Mouse (Mus musculus) midbrain, embryonic 16.5 days (tissue): ENCODE measurements around the gene Gm49403. TPM values are rescaled to one million over a fixed set of nuclear protein-coding genes. Genes with fewer than 3 reads are reported as not detected.

Experiments
- ATAC-seq: fragments of 200-750 bp; cut with Nextera tagmentation; 2 replicates; pipeline ENCODE4 v1.8.0; 2017; ENCODE audit warnings: moderate TSS enrichment
- H3K27ac ChIP-seq: fragments of 300-500 bp; sonication (generic); 2 replicates; pipeline ENCODE4 v1.5.1; 2014; ENCODE audit warnings: mild to moderate bottlenecking, low read length, mixed read lengths
- H3K27me3 ChIP-seq: fragments of 300-500 bp; sonication (generic); 2 replicates; pipeline ENCODE4 v1.6.1; 2014; ENCODE audit warnings: low read depth, low read length, mixed read lengths; ENCODE audit not compliant: control insufficient read depth, insufficient read depth
- H3K36me3 ChIP-seq: fragments of 300-500 bp; sonication (generic); 2 replicates; pipeline ENCODE4 v1.6.1; 2014; ENCODE audit warnings: mild to moderate bottlenecking, low read length, moderate library complexity, mixed read lengths; ENCODE audit not compliant: control insufficient read depth, insufficient read depth
- H3K4me1 ChIP-seq: fragments of 300-500 bp; sonication (generic); 2 replicates; pipeline ENCODE4 v1.6.1; 2014; ENCODE audit warnings: mild to moderate bottlenecking, low read length, mixed read lengths; ENCODE audit not compliant: control insufficient read depth, insufficient read depth
- H3K4me2 ChIP-seq: fragments of 300-500 bp; sonication (generic); 2 replicates; pipeline ENCODE4 v1.6.1; 2014; ENCODE audit warnings: mild to moderate bottlenecking, low read length, mixed read lengths
- H3K4me3 ChIP-seq: fragments of 300-500 bp; sonication (generic); 2 replicates; pipeline ENCODE4 v1.5.1; 2014; ENCODE audit warnings: low read depth, mild to moderate bottlenecking, low read length, moderate library complexity, mixed read lengths
- H3K9ac ChIP-seq: fragments of 300-500 bp; sonication (generic); 2 replicates; pipeline ENCODE4 v1.6.1; 2014; ENCODE audit warnings: low read depth, low read length, mixed read lengths
- H3K9me3 ChIP-seq: fragments of 300-500 bp; sonication (generic); replicated peaks from 2 replicates; pipeline ENCODE4 v1.6.1; 2014; ENCODE audit warnings: mild to moderate bottlenecking, low read length, mixed read lengths; ENCODE audit not compliant: control insufficient read depth, poor library complexity, severe bottlenecking
- WGBS: fragments of 180-500 bp; shearing (Covaris S2); extraction: QIAGEN DNeasy Blood & Tissue Kit; methylation state at CpG from one replicate; pipeline ENCODE4 v1.1.7; 2014; 5-methylcytosine and 5-hydroxymethylcytosine counted together
- polyA plus RNA-seq: library from polyadenylated mRNA; unstranded; fragments of >200 nt; fragmentation: Nextera tagmentation; extraction: Ambion mirVana; gene quantifications from 2 replicates; pipeline ENCODE4 v1.2.1, GENCODE M21; 2015

Gene Gm49403
- polyA plus RNA-seq, 1 experiment from 2014 or later, result not detected

DNA sequence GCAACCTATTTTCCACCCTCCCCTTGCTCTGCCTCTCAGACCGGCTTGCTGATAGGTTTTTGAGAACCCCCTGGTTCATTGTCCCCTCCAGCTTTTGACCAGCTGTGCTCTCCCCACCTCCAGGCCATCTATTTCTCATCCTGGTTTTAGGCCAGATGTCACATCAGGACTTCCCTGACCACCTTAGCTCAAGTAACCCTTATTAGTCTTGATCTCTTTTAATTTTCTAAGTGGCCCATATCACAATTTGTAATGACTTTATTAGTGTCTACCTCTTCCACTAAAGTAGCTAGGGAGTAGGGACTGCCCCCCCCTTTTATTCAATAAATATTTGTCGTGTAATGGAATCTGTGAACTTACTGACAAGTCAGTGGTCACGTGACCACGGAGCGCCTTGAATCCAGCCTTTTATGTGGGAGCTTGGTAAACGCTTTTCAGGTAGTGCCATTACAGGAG lies 37.1 kb downstream of the Gm49403 start:
- peak overlapping the region; percentile 88 for H3K4me2 ChIP-seq
- H3K27me3 ChIP-seq, result no peaks in the 10 kb centered on the region
- peak overlapping the region; percentile 75 for H3K4me3 ChIP-seq
- H3K9ac ChIP-seq, result peak overlapping the region; percentile 72
- H3K36me3 ChIP-seq, result peaks cover 9% of the 10 kb centered on the region
- no peaks in the 10 kb centered on the region for H3K9me3 ChIP-seq
- WGBS, result 3% methylated on average over 6 of the region's 6 CpGs
- H3K4me1 ChIP-seq, result peaks cover 11% of the 10 kb centered on the region
- peak; percentile 57 for ATAC-seq
- peak overlapping the region; percentile 81 for H3K27ac ChIP-seq

DNA sequence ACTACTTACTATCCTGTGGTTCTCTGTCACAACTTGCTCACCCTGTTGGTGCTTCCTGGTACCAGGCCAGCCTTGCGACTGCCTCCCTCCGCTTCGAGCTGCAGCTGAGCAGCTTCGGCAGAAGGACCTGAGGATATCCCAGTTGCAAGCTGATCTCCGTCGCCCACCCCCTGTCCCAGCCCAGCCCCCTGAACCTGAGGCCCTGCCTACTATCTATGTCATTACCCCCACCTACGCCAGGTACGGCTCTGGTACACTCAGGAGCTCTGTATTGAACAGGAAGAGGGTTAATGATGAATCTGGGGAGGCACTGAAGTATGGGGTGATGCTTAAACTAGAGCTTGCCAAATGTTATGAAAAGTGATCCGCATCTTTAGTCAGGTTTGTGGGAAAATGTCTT lies 38.0 kb downstream of the Gm49403 start:
- peak overlapping the region; percentile 88; the same call in 1 of the 2 replicates for H3K4me2 ChIP-seq
- no peak for ATAC-seq

GRCm38 (mm10) chr19:8926766-8927165 lies 43.0 kb downstream of the Gm49403 start:
- H3K27me3 ChIP-seq, result no peaks in the 10 kb centered on the region
- no peaks in the 10 kb centered on the region for H3K9me3 ChIP-seq
- H3K9ac ChIP-seq, result no peak overlapping the region
- ATAC-seq, result no peak
- 97% methylated on average over 2 of the region's 2 CpGs for WGBS
- no peak overlapping the region for H3K27ac ChIP-seq
- H3K36me3 ChIP-seq, result peaks cover 12% of the 10 kb centered on the region
- H3K4me3 ChIP-seq, result no peak overlapping the region
- peaks cover 9% of the 10 kb centered on the region for H3K4me1 ChIP-seq
- H3K4me2 ChIP-seq, result no peak overlapping the region

More for the DNA sequence above, 38.0 kb downstream of the Gm49403 start:
- H3K9me3 ChIP-seq, result no peaks in the 10 kb centered on the region
- H3K4me1 ChIP-seq, result peaks cover 11% of the 10 kb centered on the region
- WGBS, result 80% methylated on average over 9 of the region's 9 CpGs
- no peak overlapping the region for H3K4me3 ChIP-seq
- no peak overlapping the region for H3K27ac ChIP-seq
- peak overlapping the region; percentile 46; the same call in 1 of the 2 replicates for H3K9ac ChIP-seq
- no peaks in the 10 kb centered on the region for H3K27me3 ChIP-seq
- peaks cover 10% of the 10 kb centered on the region for H3K36me3 ChIP-seq

GRCm38 (mm10) chr19:8927891-8928525 lies 44.3 kb downstream of the Gm49403 start:
- H3K4me3 ChIP-seq, result no peak overlapping the region
- no peak overlapping the region for H3K4me2 ChIP-seq
- no peak overlapping the region for H3K27ac ChIP-seq
- H3K27me3 ChIP-seq, result no peaks in the 10 kb centered on the region
- no peaks in the 10 kb centered on the region for H3K9me3 ChIP-seq
- H3K36me3 ChIP-seq, result peaks cover 12% of the 10 kb centered on the region
- H3K4me1 ChIP-seq, result peaks cover 7% of the 10 kb centered on the region; the same call in 1 of the 2 replicates
- WGBS, result 89% methylated on average over 12 of the region's 12 CpGs
- H3K9ac ChIP-seq, result no peak overlapping the region
- no peak for ATAC-seq

GRCm38 (mm10) chr19:8928689-8929223 lies 45.0 kb downstream of the Gm49403 start:
- no peaks in the 10 kb centered on the region for H3K27me3 ChIP-seq
- WGBS, result 14% methylated on average over 16 of the region's 16 CpGs
- no peak overlapping the region for H3K27ac ChIP-seq
- ATAC-seq, result peak; percentile 6; the same call in 1 of the 2 replicates
- H3K9me3 ChIP-seq, result no peaks in the 10 kb centered on the region
- peak overlapping the region; percentile 47 for H3K4me3 ChIP-seq
- no peak overlapping the region for H3K9ac ChIP-seq
- peaks cover 12% of the 10 kb centered on the region for H3K36me3 ChIP-seq
- peaks cover 7% of the 10 kb centered on the region; the same call in 1 of the 2 replicates for H3K4me1 ChIP-seq
- peak overlapping the region; percentile 81 for H3K4me2 ChIP-seq

GRCm38 (mm10) chr19:8929224-8930088 lies 45.7 kb downstream of the Gm49403 start, which contains the start of the genes Rom1 and Eml3:
TSS of gene Rom1 (minus strand) at chr19:8929356.
TSS of gene Eml3 (plus strand) at chr19:8929552.
- Histone ChIP-seq H3K27ac (no peak within 1 kb of the TSS), H3K4me3 (peak within 1 kb of the TSS; percentile 47), H3K9me3 (no peaks in the 10 kb centered on the region), H3K4me2 (peak within 1 kb of the TSS; percentile 81), H3K36me3 (peaks cover 12% of the 10 kb centered on the region), H3K4me1 (peaks cover 7% of the 10 kb centered on the region; the same call in 1 of the 2 replicates), H3K9ac (peak within 1 kb of the TSS; percentile 75), H3K27me3 (no peaks in the 10 kb centered on the region)
- WGBS, result under 1% methylated on average over 65 of the region's 74 CpGs
- ATAC-seq, result peak; percentile 63

GRCm38 (mm10) chr19:8930117-8930516 lies 46.4 kb downstream of the Gm49403 start:
- H3K27ac ChIP-seq, result no peak overlapping the region
- peaks cover 7% of the 10 kb centered on the region; the same call in 1 of the 2 replicates for H3K4me1 ChIP-seq
- no peaks in the 10 kb centered on the region for H3K27me3 ChIP-seq
- ATAC-seq, result no peak
- H3K4me2 ChIP-seq, result peak overlapping the region; percentile 81
- peaks cover 12% of the 10 kb centered on the region for H3K36me3 ChIP-seq
- 15% methylated on average over 11 of the region's 11 CpGs for WGBS
- peak overlapping the region; percentile 47 for H3K4me3 ChIP-seq
- peak overlapping the region; percentile 75 for H3K9ac ChIP-seq
- H3K9me3 ChIP-seq, result no peaks in the 10 kb centered on the region

DNA sequence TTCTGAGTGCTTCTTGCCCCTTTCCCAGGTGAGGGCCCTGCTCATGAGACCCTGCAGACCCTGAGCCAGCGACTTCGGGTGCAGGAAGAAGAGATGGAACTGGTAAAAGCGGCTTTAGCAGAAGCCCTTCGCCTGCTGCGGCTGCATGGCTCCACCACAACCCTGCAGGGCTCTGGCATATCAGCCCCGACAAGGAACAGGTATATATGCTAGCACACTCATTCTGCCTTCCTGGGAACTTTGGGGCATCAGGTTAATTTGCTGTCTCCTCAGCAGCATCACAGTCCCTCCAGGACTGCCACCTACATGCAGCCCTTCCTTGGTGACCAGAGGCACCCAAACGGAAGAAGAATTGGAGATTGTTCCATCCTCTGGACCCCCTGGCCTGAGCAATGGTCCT lies 47.0 kb downstream of the Gm49403 start:
- Histone ChIP-seq H3K27me3 (no peaks in the 10 kb centered on the region), H3K4me2 (no peak overlapping the region), H3K4me3 (no peak overlapping the region; the same call in 1 of the 2 replicates), H3K36me3 (peaks cover 8% of the 10 kb centered on the region), H3K9me3 (no peaks in the 10 kb centered on the region), H3K4me1 (peaks cover 7% of the 10 kb centered on the region; the same call in 1 of the 2 replicates), H3K9ac (no peak overlapping the region), H3K27ac (no peak overlapping the region)
- no peak for ATAC-seq
- 85% methylated on average over 7 of the region's 7 CpGs for WGBS
